Mouse (Mus musculus): ENCODE data around the gene Dcaf1. TPM values are rescaled to one million over a fixed set of nuclear protein-coding genes. Genes with fewer than 3 reads are reported as not detected.

The Dcaf1 gene
- polyA plus RNA-seq, 1 experiment from 2014 or later: 34.0 TPM

DNA sequence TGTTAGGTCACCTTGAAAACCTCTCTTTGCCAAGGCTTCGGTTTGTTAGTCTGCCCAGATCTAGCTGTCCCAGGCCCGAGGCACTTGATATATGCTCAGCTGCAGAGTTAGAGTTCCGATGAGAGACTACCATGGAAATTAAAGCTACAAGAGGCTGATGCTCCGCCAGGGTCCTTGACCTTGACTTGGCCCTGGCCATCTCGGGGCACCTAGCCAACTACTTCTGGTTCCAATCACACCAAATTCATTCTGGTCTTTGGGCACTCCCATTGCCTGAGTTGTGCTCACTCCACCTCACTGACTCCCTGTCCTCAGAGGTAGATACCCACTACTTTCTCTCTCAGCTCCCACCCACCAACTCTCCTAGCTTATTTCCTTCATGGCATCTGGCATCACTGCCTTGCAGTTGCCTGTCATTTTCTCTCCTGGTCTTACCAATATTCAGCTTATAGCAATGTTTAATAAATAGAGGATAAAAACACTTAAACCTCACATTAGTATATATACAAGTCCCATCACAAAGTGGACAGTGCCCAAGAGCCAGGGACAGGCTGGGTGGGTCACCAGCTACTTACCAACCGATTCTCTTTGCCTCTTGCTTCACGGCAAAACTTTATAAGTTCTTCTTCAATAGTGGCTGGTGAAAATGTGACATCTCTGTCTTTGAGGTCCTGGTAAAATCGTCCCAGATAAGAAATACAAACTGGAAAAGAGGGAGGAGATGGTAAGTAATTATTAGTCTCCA lies 69.0 kb downstream of the Dcaf1 start:
- 71% methylated on average over 8 of the region's 8 CpGs for WGBS

DNA sequence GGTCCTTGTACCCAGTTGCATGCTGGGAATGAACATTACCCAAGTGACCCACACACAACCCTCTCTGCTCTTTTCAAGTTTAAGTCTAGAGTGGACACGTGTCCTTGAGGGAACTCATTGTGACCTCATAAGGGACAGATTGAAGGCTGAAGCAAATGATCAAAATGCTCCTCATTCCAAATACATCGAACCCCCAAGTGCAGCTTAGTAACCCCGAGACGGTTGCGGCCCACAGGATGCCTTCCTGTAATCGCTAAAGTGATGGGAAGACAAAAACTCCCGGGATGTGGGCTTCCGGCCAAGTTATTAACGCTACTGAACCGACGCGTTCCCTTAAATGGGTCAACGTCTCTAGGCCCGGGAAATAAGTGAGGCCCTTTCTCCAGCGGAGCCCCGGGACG lies 69.7 kb downstream of the Dcaf1 start:
- under 1% methylated on average over 17 of the region's 17 CpGs for WGBS
- Histone ChIP-seq H3K4me2 (ENCODE audit: low read depth) (peak overlapping the region; percentile 64), H3K27ac (ENCODE audit: low read depth, low read length) (peak overlapping the region; percentile 78), H3K9ac (ENCODE audit: low read length) (peak overlapping the region; percentile 97), H3K4me3 (ENCODE audit: low read depth, low read length) (peak overlapping the region; percentile 92), H3K36me3 (ENCODE audit: control insufficient read depth, insufficient read depth, low read length) (peaks cover 13% of the 10 kb centered on the region), H3K9me3 (ENCODE audit: control insufficient read depth, low read length) (no peaks in the 10 kb centered on the region), H3K4me1 (ENCODE audit: control insufficient read depth, insufficient read depth, low read length) (peaks cover 15% of the 10 kb centered on the region), H3K27me3 (ENCODE audit: control insufficient read depth, insufficient read depth, low read length) (no peaks in the 10 kb centered on the region)
- no peak for ATAC-seq (ENCODE audit: insufficient read depth, low FRiP score, low TSS enrichment)
- peak; percentile 25 for DNase-seq (ENCODE audit: low spot score)

More for the DNA sequence above, 69.0 kb downstream of the Dcaf1 start:
- peak overlapping the region; percentile 92 for H3K4me3 ChIP-seq (ENCODE audit: low read depth, low read length)
- peak overlapping the region; percentile 97 for H3K9ac ChIP-seq (ENCODE audit: low read length)
- peaks cover 13% of the 10 kb centered on the region for H3K36me3 ChIP-seq (ENCODE audit: control insufficient read depth, insufficient read depth, low read length)
- H3K4me1 ChIP-seq (ENCODE audit: control insufficient read depth, insufficient read depth, low read length): peaks cover 15% of the 10 kb centered on the region
- no peaks in the 10 kb centered on the region for H3K9me3 ChIP-seq (ENCODE audit: control insufficient read depth, low read length)
- ATAC-seq (ENCODE audit: insufficient read depth, low FRiP score, low TSS enrichment) (no peak), DNase-seq (ENCODE audit: low spot score) (no peak)
- H3K4me2 ChIP-seq (ENCODE audit: low read depth): peak overlapping the region; percentile 64
- H3K27me3 ChIP-seq (ENCODE audit: control insufficient read depth, insufficient read depth, low read length): no peaks in the 10 kb centered on the region
- H3K27ac ChIP-seq (ENCODE audit: low read depth, low read length): no peak overlapping the region

- Histone ChIP-seq H3K9me3 (ENCODE audit: control insufficient read depth, low read length) (no peaks in the 10 kb centered on the region), H3K9ac (ENCODE audit: low read length) (peak within 1 kb of the TSS; percentile 97), H3K4me2 (ENCODE audit: low read depth) (peak within 1 kb of the TSS; percentile 64), H3K27ac (ENCODE audit: low read depth, low read length) (peak within 1 kb of the TSS; percentile 89), H3K4me3 (ENCODE audit: low read depth, low read length) (peak within 1 kb of the TSS; percentile 92), H3K27me3 (ENCODE audit: control insufficient read depth, insufficient read depth, low read length) (no peaks in the 10 kb centered on the region), H3K4me1 (ENCODE audit: control insufficient read depth, insufficient read depth, low read length) (peaks cover 15% of the 10 kb centered on the region), H3K36me3 (ENCODE audit: control insufficient read depth, insufficient read depth, low read length) (peaks cover 13% of the 10 kb centered on the region)
- ATAC-seq (ENCODE audit: insufficient read depth, low FRiP score, low TSS enrichment): peak; percentile 99
- under 1% methylated on average over 59 of the region's 59 CpGs for WGBS
- DNase-seq (ENCODE audit: low spot score): peak; percentile 98
Observed at GRCm38 (mm10) chr9:106891829-106892551, 70.3 kb downstream of the Dcaf1 start, which contains the start of gene Manf. Gene Manf, minus strand, starts transcription at chr9:106891979.

- H3K27ac ChIP-seq (ENCODE audit: low read depth, low read length): peak overlapping the region; percentile 89
- peak overlapping the region; percentile 92 for H3K4me3 ChIP-seq (ENCODE audit: low read depth, low read length)
- 0% methylated on average over 9 of the region's 9 CpGs for WGBS
- ATAC-seq (ENCODE audit: insufficient read depth, low FRiP score, low TSS enrichment): no peak
- peak overlapping the region; percentile 64 for H3K4me2 ChIP-seq (ENCODE audit: low read depth)
- H3K36me3 ChIP-seq (ENCODE audit: control insufficient read depth, insufficient read depth, low read length): peaks cover 13% of the 10 kb centered on the region
- peaks cover 12% of the 10 kb centered on the region for H3K4me1 ChIP-seq (ENCODE audit: control insufficient read depth, insufficient read depth, low read length)
- DNase-seq (ENCODE audit: low spot score): no peak
- H3K9me3 ChIP-seq (ENCODE audit: control insufficient read depth, low read length): no peaks in the 10 kb centered on the region
- H3K27me3 ChIP-seq (ENCODE audit: control insufficient read depth, insufficient read depth, low read length): no peaks in the 10 kb centered on the region
- peak overlapping the region; percentile 97 for H3K9ac ChIP-seq (ENCODE audit: low read length)
Observed at GRCm38 (mm10) chr9:106892552-106892875, 70.8 kb downstream of the Dcaf1 start.

DNA sequence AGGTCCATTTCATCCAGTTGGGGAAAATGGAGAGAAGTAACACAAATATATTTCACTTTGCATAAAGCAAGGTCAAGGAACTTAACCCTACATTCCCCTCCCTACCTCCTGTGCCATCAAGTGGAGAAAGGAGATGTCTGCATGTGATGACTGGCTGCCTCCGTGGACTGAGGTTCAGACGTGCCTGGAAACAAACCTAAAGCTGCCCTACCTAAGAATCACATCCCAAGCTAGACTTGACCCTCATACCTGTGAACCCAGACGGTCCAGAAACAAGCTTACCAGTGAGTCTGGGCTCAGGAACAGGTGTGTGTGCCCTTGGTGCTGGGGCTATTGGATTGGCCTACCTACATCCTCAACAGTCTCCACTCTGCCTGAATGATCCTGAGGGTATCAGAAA lies 71.7 kb downstream of the Dcaf1 start:
- H3K9me3 ChIP-seq (ENCODE audit: control insufficient read depth, low read length): no peaks in the 10 kb centered on the region
- 57% methylated on average over 3 of the region's 3 CpGs for WGBS
- peak overlapping the region; percentile 12; the same call in 1 of the 2 replicates for H3K4me2 ChIP-seq (ENCODE audit: low read depth)

GRCm38 (mm10) chr9:106898901-106899300 lies 77.2 kb downstream of the Dcaf1 start:
- Histone ChIP-seq H3K36me3 (ENCODE audit: control insufficient read depth, insufficient read depth, low read length) (no peaks in the 10 kb centered on the region), H3K9ac (ENCODE audit: low read length) (no peak overlapping the region), H3K4me2 (ENCODE audit: low read depth) (no peak overlapping the region), H3K9me3 (ENCODE audit: control insufficient read depth, low read length) (no peaks in the 10 kb centered on the region), H3K4me1 (ENCODE audit: control insufficient read depth, insufficient read depth, low read length) (no peaks in the 10 kb centered on the region), H3K27me3 (ENCODE audit: control insufficient read depth, insufficient read depth, low read length) (no peaks in the 10 kb centered on the region), H3K27ac (ENCODE audit: low read depth, low read length) (no peak overlapping the region), H3K4me3 (ENCODE audit: low read depth, low read length) (no peak overlapping the region)
- DNase-seq (ENCODE audit: low spot score) (no peak), ATAC-seq (ENCODE audit: insufficient read depth, low FRiP score, low TSS enrichment) (no peak)
- WGBS: 82% methylated on average over 1 of the region's 1 CpGs

More for the DNA sequence above, 71.7 kb downstream of the Dcaf1 start:
- DNase-seq (ENCODE audit: low spot score): no peak
- H3K9ac ChIP-seq (ENCODE audit: low read length): no peak overlapping the region
- H3K36me3 ChIP-seq (ENCODE audit: control insufficient read depth, insufficient read depth, low read length): peaks cover 10% of the 10 kb centered on the region
- H3K4me1 ChIP-seq (ENCODE audit: control insufficient read depth, insufficient read depth, low read length): peaks cover 12% of the 10 kb centered on the region
- H3K27ac ChIP-seq (ENCODE audit: low read depth, low read length): no peak overlapping the region
- no peaks in the 10 kb centered on the region for H3K27me3 ChIP-seq (ENCODE audit: control insufficient read depth, insufficient read depth, low read length)
- no peak overlapping the region for H3K4me3 ChIP-seq (ENCODE audit: low read depth, low read length)
- no peak for ATAC-seq (ENCODE audit: insufficient read depth, low FRiP score, low TSS enrichment)

- H3K27me3 ChIP-seq (ENCODE audit: control insufficient read depth, insufficient read depth, low read length): no peaks in the 10 kb centered on the region
- ATAC-seq (ENCODE audit: insufficient read depth, low FRiP score, low TSS enrichment) (no peak), DNase-seq (ENCODE audit: low spot score) (no peak)
- H3K4me3 ChIP-seq (ENCODE audit: low read depth, low read length): no peak overlapping the region
- H3K4me2 ChIP-seq (ENCODE audit: low read depth): no peak overlapping the region
- H3K9me3 ChIP-seq (ENCODE audit: control insufficient read depth, low read length): no peaks in the 10 kb centered on the region
- H3K36me3 ChIP-seq (ENCODE audit: control insufficient read depth, insufficient read depth, low read length): no peaks in the 10 kb centered on the region
- H3K9ac ChIP-seq (ENCODE audit: low read length): no peak overlapping the region
- 92% methylated on average over 7 of the region's 7 CpGs for WGBS
- no peak overlapping the region for H3K27ac ChIP-seq (ENCODE audit: low read depth, low read length)
- H3K4me1 ChIP-seq (ENCODE audit: control insufficient read depth, insufficient read depth, low read length): no peaks in the 10 kb centered on the region
Observed at GRCm38 (mm10) chr9:106901596-106901995, 79.9 kb downstream of the Dcaf1 start.

DNA sequence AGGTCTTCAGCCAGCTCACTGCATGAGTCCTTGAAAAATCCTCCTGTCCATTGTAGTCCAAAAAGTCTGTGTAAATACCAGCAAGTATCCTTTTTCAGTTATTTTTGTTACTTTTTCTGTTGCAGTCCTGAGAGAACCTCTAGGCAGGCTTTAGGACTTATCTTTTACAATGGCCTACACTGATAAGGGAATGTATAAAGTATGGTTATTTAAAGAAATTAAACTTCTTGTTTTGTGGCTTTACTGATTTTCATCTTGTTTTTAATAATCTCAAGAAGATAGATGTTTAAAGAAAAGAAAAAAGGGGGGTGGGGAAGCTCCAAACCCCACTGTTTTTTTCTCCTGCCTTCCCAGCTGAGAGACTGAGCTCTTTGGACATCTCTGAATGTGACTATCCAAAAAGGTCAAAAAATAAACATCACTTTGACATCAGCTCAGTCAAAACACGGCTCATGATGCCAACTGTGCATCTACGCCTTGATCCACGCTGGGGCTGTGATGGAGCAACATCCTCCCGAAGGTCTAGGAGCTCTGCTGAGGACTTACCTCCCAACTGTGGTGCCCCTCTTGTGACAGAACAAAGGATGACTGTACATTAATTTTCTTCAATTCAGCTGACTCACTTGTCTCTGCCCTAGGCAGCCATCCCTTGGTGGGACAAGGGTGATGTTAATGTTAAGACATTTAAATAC lies 81.6 kb downstream of the Dcaf1 start:
- 71% methylated on average over 4 of the region's 4 CpGs for WGBS
- Histone ChIP-seq H3K27me3 (ENCODE audit: control insufficient read depth, insufficient read depth, low read length) (no peaks in the 10 kb centered on the region), H3K4me2 (ENCODE audit: low read depth) (no peak overlapping the region), H3K4me3 (ENCODE audit: low read depth, low read length) (no peak overlapping the region), H3K36me3 (ENCODE audit: control insufficient read depth, insufficient read depth, low read length) (no peaks in the 10 kb centered on the region), H3K4me1 (ENCODE audit: control insufficient read depth, insufficient read depth, low read length) (no peaks in the 10 kb centered on the region), H3K27ac (ENCODE audit: low read depth, low read length) (no peak overlapping the region), H3K9me3 (ENCODE audit: control insufficient read depth, low read length) (no peaks in the 10 kb centered on the region), H3K9ac (ENCODE audit: low read length) (no peak overlapping the region)
- no peak for DNase-seq (ENCODE audit: low spot score)
- ATAC-seq (ENCODE audit: insufficient read depth, low FRiP score, low TSS enrichment): no peak
